ENCODE assay signal across 23 mouse cellular contexts in genomic region chr16:84111610-84112009, GRCm38 (mm10).
DNase-seq lines count a peak whose midpoint lies in the region; ATAC-seq and TF ChIP-seq lines count a peak whose summit lies in the region.
"Had no signal": no experiment of that assay in that cellular context is flagged by ENCODE, and none has a peak within 500 bp of the region (broad histone marks: within the 10 kb centered on the region; RNA-seq: fewer than 3 reads in every experiment).

No protein-coding gene starts in this region.

- H3K4me3 ChIP-seq in left cerebral cortex, adult 2 months: no peak overlapping the region
- H3K4me3 ChIP-seq: embryonic facial prominence, embryonic 10.5 days; embryonic facial prominence, embryonic 13.5 days; erythroblast, embryonic 14.5 days; forebrain, embryonic 12.5 days; forebrain, embryonic 15.5 days; hindbrain, embryonic 12.5 days; hindbrain, embryonic 15.5 days had no signal

- H3K27ac ChIP-seq in left cerebral cortex, adult 2 months: peak overlapping the region; percentile 13; the same call in 1 of the 2 replicates
- H3K27ac ChIP-seq: embryonic facial prominence, embryonic 10.5 days; embryonic facial prominence, embryonic 13.5 days; forebrain, embryonic 12.5 days; forebrain, embryonic 15.5 days; hindbrain, embryonic 12.5 days; hindbrain, embryonic 15.5 days had no signal

- intact Hi-C loops in left cerebral cortex, adult 2 months (cut with DNase I): loop anchor here (10.0 kb wide), 2 partner anchors 917 to 1677 kb away; no protein-coding TSS in a partner anchor

- no peak for TF ChIP-seq CTCF in left cerebral cortex, adult 2 months (IDR thresholded peaks at IDR 0.05)

- DNase-seq in frontal cortex, postnatal 14 days (ENCODE audit: low spot score in 2 of 2): no peak
- DNase-seq in right cerebral cortex, adult 18-20 months: peak; percentile 46
- no peak for DNase-seq in right cerebral cortex, postnatal 25 days
- DNase-seq in left cerebral cortex, adult 2 months (ENCODE audit: extremely low spot score in 1 of 2, low spot score in 2 of 2): no peak
- DNase-seq in heart, adult 11 months: no peak
- no peak for DNase-seq in testis, postnatal 14 days (ENCODE audit: low spot score)
- DNase-seq: adrenal gland, adult 8-10 months; adrenal gland, postnatal 25 days; cerebellum, adult 11 months; cerebellum, adult 2 months; cerebellum, adult 9-11 months; cerebellum, postnatal 25 days; gastrocnemius, postnatal 10 days; gastrocnemius, postnatal 36 days had no signal

- ATAC-seq in frontal cortex, adult (ENCODE audit: low TSS enrichment): peak; percentile 98
- ATAC-seq: activated CD4-positive, CD25-positive, alpha-beta regulatory T cell, adult 4 months; forebrain, embryonic 15.5 days had no signal
